Mouse (Mus musculus) lung, embryonic 14.5 days (tissue): ENCODE measurements around the gene Maml3. TPM values are rescaled to one million over a fixed set of nuclear protein-coding genes. Genes with fewer than 3 reads are reported as not detected.

Source experiments
- ATAC-seq: fragments of 200-750 bp; cut with Nextera tagmentation; 2 replicates; pipeline ENCODE4 v1.8.0; 2017; ENCODE audit warnings: mild to moderate bottlenecking, moderate TSS enrichment, moderate library complexity; ENCODE audit not compliant: insufficient read depth
- DNase-seq: peaks from one replicate; pipeline ENCODE4 v3.0.0-alpha.2; 2015
- H3K27ac ChIP-seq: fragments of 300-500 bp; sonication (generic); 2 replicates; pipeline ENCODE4 v1.5.1; 2014; ENCODE audit warnings: low read depth, mild to moderate bottlenecking, moderate library complexity
- H3K27me3 ChIP-seq: fragments of 300-500 bp; sonication (generic); 2 replicates; pipeline ENCODE4 v1.6.1; 2014; ENCODE audit warnings: low read length, control low read depth; ENCODE audit not compliant: insufficient read depth
- H3K36me3 ChIP-seq: fragments of 300-500 bp; sonication (generic); 2 replicates; pipeline ENCODE4 v1.6.1; 2014; ENCODE audit warnings: control low read depth; ENCODE audit not compliant: insufficient read depth
- H3K4me1 ChIP-seq: fragments of 300-500 bp; sonication (generic); 2 replicates; pipeline ENCODE4 v1.6.1; 2014; ENCODE audit warnings: antibody characterized with exemption, control low read depth; ENCODE audit not compliant: insufficient read depth
- H3K4me2 ChIP-seq: fragments of 300-500 bp; sonication (generic); 2 replicates; pipeline ENCODE4 v1.6.1; 2014; ENCODE audit warnings: mild to moderate bottlenecking
- H3K4me3 ChIP-seq: fragments of 300-500 bp; sonication (generic); 2 replicates; pipeline ENCODE4 v1.5.1; 2014; ENCODE audit warnings: low read depth, low read length
- H3K9ac ChIP-seq: fragments of 300-500 bp; sonication (generic); 2 replicates; pipeline ENCODE4 v1.6.1; 2014
- H3K9me3 ChIP-seq: fragments of 300-500 bp; sonication (generic); 2 replicates; pipeline ENCODE4 v1.6.1; 2016; ENCODE audit warnings: low read depth, low read length, control low read depth
- CTCF ChIP-seq: IDR thresholded peaks from 2 replicates; pipeline ENCODE4 v1.5.1; 2016; ENCODE audit warnings: antibody characterized with exemption, low read depth
- WGBS: fragments of 180-500 bp; shearing (Covaris S2); extraction: QIAGEN DNeasy Blood & Tissue Kit; methylation state at CpG from one replicate; pipeline ENCODE4 v1.1.7; 2014; 5-methylcytosine and 5-hydroxymethylcytosine counted together
- polyA plus RNA-seq: library from polyadenylated mRNA; unstranded; fragments of >200 nt; fragmentation: Nextera tagmentation; extraction: Ambion mirVana; gene quantifications from 2 replicates; pipeline ENCODE4 v1.2.1, GENCODE M21; 2014

The Maml3 gene
- polyA plus RNA-seq, 1 experiment from 2014 or later, result 9.1 TPM

GRCm38 (mm10) chr3:51700123-51700522, 404.8 kb downstream of the Maml3 start:
- TF ChIP-seq CTCF, result no peak
- no peak overlapping the region for H3K4me3 ChIP-seq
- DNase-seq (no peak), ATAC-seq (no peak)
- H3K4me2 ChIP-seq, result no peak overlapping the region
- H3K27me3 ChIP-seq, result no peaks in the 10 kb centered on the region
- H3K27ac ChIP-seq, result no peak overlapping the region
- WGBS, result 66% methylated on average over 4 of the region's 4 CpGs
- H3K9me3 ChIP-seq, result peaks cover under 1% of the 10 kb centered on the region; the same call in 1 of the 2 replicates
- no peak overlapping the region for H3K9ac ChIP-seq
- H3K4me1 ChIP-seq, result peaks cover 10% of the 10 kb centered on the region
- H3K36me3 ChIP-seq, result no peaks in the 10 kb centered on the region

- peaks cover 10% of the 10 kb centered on the region for H3K4me1 ChIP-seq
- no peak overlapping the region for H3K4me3 ChIP-seq
- TF ChIP-seq CTCF, result no peak
- DNase-seq, result no peak
- no peak for ATAC-seq
- H3K9ac ChIP-seq, result no peak overlapping the region
- H3K4me2 ChIP-seq, result no peak overlapping the region
- whole genome bisulfite sequencing, result 81% methylated on average over 3 of the region's 3 CpGs
- H3K36me3 ChIP-seq, result no peaks in the 10 kb centered on the region
- H3K27ac ChIP-seq, result no peak overlapping the region
- H3K27me3 ChIP-seq, result no peaks in the 10 kb centered on the region
- no peaks in the 10 kb centered on the region for H3K9me3 ChIP-seq
Observed at GRCm38 (mm10) chr3:51697931-51698330, 406.9 kb downstream of the Maml3 start.

DNA sequence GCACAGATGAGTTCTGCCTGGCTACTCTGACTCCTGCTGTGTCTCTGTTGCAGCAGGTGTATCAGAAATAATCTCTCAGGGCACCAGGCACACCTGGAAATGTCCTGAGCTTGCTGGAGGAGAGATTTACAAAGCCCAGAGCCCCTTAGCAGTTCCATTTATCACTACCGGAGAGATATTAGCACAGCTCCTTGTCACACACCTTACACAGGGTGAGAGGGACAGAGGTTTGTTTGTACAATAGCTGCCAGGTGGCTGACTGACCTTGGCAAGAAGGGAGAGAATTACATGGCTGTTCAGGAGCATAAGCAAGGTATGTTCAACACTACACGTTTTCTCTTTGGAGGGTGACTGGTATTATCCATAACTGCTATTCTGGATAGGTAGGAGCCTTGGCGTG, 409.2 kb downstream of the Maml3 start:
- Histone ChIP-seq H3K4me2 (no peak overlapping the region), H3K36me3 (peaks cover 7% of the 10 kb centered on the region; the same call in 1 of the 2 replicates), H3K4me1 (peaks cover 3% of the 10 kb centered on the region; the same call in 1 of the 2 replicates), H3K27me3 (no peaks in the 10 kb centered on the region), H3K9me3 (no peaks in the 10 kb centered on the region), H3K4me3 (no peak overlapping the region), H3K27ac (no peak overlapping the region), H3K9ac (no peak overlapping the region)
- no peak for TF ChIP-seq CTCF
- ATAC-seq (no peak), DNase-seq (no peak)
- WGBS, result 73% methylated on average over 3 of the region's 3 CpGs

DNA sequence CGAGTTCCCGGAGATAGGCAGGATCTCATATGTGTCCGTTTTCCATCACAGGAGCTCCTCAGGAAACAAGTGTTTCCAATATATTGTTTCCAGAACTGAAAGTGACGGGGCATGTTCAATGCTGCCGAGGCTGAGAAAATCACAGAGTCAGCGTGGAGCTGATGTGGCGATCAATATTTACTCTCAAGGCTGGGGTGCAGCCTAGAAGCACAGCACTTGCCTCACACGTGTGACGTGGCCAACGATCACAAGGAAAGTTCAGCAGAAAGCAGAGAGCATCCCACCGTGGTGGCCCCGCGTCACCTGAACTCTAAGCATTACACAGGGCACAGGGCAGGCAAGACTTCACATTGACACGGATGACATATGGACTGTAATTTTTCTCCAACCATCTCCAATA, 410.3 kb downstream of the Maml3 start:
- no peak overlapping the region for H3K9ac ChIP-seq
- H3K27ac ChIP-seq, result no peak overlapping the region
- no peak for TF ChIP-seq CTCF
- no peaks in the 10 kb centered on the region for H3K27me3 ChIP-seq
- 84% methylated on average over 14 of the region's 14 CpGs for WGBS
- no peaks in the 10 kb centered on the region for H3K4me1 ChIP-seq
- DNase-seq, result no peak
- no peak overlapping the region for H3K4me3 ChIP-seq
- H3K9me3 ChIP-seq, result no peaks in the 10 kb centered on the region
- H3K4me2 ChIP-seq, result no peak overlapping the region
- peaks cover 18% of the 10 kb centered on the region for H3K36me3 ChIP-seq
- ATAC-seq, result no peak

GRCm38 (mm10) chr3:51693196-51693595, 411.7 kb downstream of the Maml3 start:
- no peak for DNase-seq
- Histone ChIP-seq H3K4me3 (no peak overlapping the region), H3K4me2 (no peak overlapping the region), H3K4me1 (no peaks in the 10 kb centered on the region), H3K36me3 (peaks cover 27% of the 10 kb centered on the region), H3K9me3 (no peaks in the 10 kb centered on the region), H3K27ac (no peak overlapping the region), H3K9ac (no peak overlapping the region), H3K27me3 (no peaks in the 10 kb centered on the region)
- ATAC-seq, result no peak
- 86% methylated on average over 10 of the region's 10 CpGs for WGBS
- no peak for TF ChIP-seq CTCF

DNA sequence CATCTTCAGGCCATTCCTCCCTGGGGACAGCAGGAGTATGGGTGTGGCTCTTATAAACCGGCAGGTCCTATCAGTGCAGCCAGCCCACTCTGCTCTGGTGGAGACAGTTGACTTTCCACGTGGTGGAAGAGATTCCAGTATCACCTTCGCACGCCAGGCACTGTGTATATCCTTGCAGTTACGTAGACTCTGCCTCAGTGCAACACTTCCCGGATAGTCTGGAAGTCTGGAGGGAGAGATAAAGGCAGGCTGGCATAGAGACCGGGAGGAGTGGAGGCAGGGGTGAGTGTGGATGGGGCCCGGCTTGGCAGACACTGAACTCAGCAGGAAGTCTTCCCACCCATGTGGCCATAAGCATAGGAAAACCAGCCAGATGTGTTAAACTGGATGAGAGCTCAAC, 416.2 kb downstream of the Maml3 start:
- no peak for TF ChIP-seq CTCF
- ATAC-seq, result no peak
- 74% methylated on average over 8 of the region's 8 CpGs for WGBS

DNA sequence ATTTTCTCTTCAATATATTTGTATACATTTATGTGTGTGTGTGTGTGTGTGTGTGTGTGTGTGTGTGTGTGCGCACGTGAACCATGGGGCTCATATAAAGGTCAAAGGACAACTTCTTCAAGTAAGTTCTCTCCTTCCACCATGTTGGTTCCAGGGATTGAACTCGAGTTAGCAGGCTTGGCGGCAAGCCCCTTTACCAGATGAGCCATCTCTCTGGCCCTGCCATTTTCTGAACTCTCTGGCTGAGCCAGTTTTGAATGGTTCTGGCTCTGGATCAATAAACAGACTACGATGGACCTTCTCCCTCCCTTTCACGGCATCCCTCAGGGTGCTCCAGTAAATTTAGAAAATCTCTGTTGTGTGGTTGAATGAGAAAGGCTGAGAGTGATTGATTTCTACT, 418.1 kb downstream of the Maml3 start:
- Histone ChIP-seq H3K4me2 (no peak overlapping the region), H3K9me3 (no peaks in the 10 kb centered on the region), H3K27me3 (no peaks in the 10 kb centered on the region), H3K4me3 (no peak overlapping the region), H3K4me1 (no peaks in the 10 kb centered on the region), H3K27ac (no peak overlapping the region), H3K9ac (no peak overlapping the region), H3K36me3 (peaks cover 22% of the 10 kb centered on the region)
- TF ChIP-seq CTCF, result no peak
- no peak for DNase-seq
- ATAC-seq, result no peak
- 78% methylated on average over 6 of the region's 6 CpGs for WGBS

More for the DNA sequence above, 416.2 kb downstream of the Maml3 start:
- peaks cover 27% of the 10 kb centered on the region for H3K36me3 ChIP-seq
- H3K27ac ChIP-seq, result no peak overlapping the region
- no peaks in the 10 kb centered on the region for H3K4me1 ChIP-seq
- H3K9ac ChIP-seq, result no peak overlapping the region
- no peak for DNase-seq
- no peaks in the 10 kb centered on the region for H3K27me3 ChIP-seq
- H3K9me3 ChIP-seq, result no peaks in the 10 kb centered on the region
- no peak overlapping the region for H3K4me2 ChIP-seq
- H3K4me3 ChIP-seq, result no peak overlapping the region

DNA sequence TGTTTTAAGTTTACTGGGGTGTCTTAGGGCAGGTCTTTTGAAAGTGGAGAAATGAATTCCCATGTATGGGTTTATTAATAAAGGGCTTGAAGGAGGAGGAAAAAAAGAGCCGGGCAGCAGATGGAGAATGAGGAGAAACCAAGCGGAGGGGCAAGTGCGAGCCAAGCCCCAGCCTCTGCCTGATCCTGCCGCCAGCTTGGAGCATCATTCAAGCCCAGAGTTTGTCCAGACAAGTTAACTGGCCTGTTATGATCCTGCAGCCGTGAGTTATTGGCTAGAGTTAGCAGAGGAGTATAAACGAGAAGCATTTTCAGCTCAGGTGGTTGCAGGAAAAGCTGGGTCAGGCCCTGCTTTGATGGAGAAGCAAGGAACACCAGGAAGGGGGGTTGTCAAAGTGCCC, 418.6 kb downstream of the Maml3 start:
- TF ChIP-seq CTCF, result no peak
- 80% methylated on average over 6 of the region's 6 CpGs for WGBS

More for the DNA sequence above, 418.6 kb downstream of the Maml3 start:
- Histone ChIP-seq H3K9me3 (no peaks in the 10 kb centered on the region), H3K27me3 (no peaks in the 10 kb centered on the region), H3K27ac (no peak overlapping the region), H3K4me1 (no peaks in the 10 kb centered on the region), H3K36me3 (peaks cover 21% of the 10 kb centered on the region), H3K4me3 (no peak overlapping the region), H3K9ac (no peak overlapping the region), H3K4me2 (no peak overlapping the region)
- DNase-seq, result no peak
- no peak for ATAC-seq
